Mouse (Mus musculus) small intestine, adult 2 months (tissue): ENCODE data around the gene Mrps18a.

ENCODE experiments used
- CTCF ChIP-seq: fragments of 200-500 bp; IDR thresholded peaks from 2 replicates; pipeline ENCODE4 v1.5.1; 2012; ENCODE audit warnings: low read depth, mild to moderate bottlenecking, control low read depth, inconsistent platforms, low read length, moderate library complexity, mixed read lengths; ENCODE audit not compliant: insufficient replicate concordance, insufficient read length; ENCODE audit errors: extremely low read depth
- POLR2A ChIP-seq: fragments of 200-500 bp; IDR thresholded peaks from 2 replicates; pipeline ENCODE4 v1.6.1; 2012; ENCODE audit warnings: low read depth, mild to moderate bottlenecking, control low read depth, inconsistent platforms, low read length, moderate library complexity

GRCm38 (mm10) chr17:46143578-46144423 is 33.0 kb downstream of the Mrps18a start, which contains the start of gene Rsph9:
- no peak for TF ChIP-seq POLR2A
- no peak for TF ChIP-seq CTCF
